Mouse (Mus musculus) MEL (cell line): ENCODE data around the gene Gm43064.

ENCODE experiments used
- CHD2 ChIP-seq: IDR thresholded peaks from 2 replicates; pipeline ENCODE4 v1.6.1; 2011; ENCODE audit warnings: low read length, improper control_type of control experiment
- CTCF ChIP-seq, 3 experiments: IDR thresholded peaks in 2 of 3; conservative IDR thresholded peaks in 1 of 3; 2 replicates each; pipeline ENCODE4 v1.5.1; 2011 to 2012; ENCODE audit warnings: low read length in 3 of 3, low read depth in 2 of 3, mild to moderate bottlenecking in 2 of 3, improper control_type of control experiment in 1 of 3, inconsistent platforms in 1 of 3, mixed read lengths in 1 of 3, moderate library complexity in 1 of 3; ENCODE audit not compliant: control insufficient read depth in 1 of 3, insufficient read depth in 1 of 3, poor library complexity in 1 of 3, severe bottlenecking in 1 of 3
- EP300 ChIP-seq, 2 experiments: IDR thresholded peaks; 2 replicates each; pipeline ENCODE4 v1.6.1; 2011; ENCODE audit warnings: improper control_type of control experiment in 2 of 2, low read length in 2 of 2, low read depth in 1 of 2, mild to moderate bottlenecking in 1 of 2
- GATA1 ChIP-seq: IDR thresholded peaks from 2 replicates; pipeline ENCODE4 v1.6.1; 2011; ENCODE audit warnings: low read depth, low read length, improper control_type of control experiment
- MAFK ChIP-seq: IDR thresholded peaks from 2 replicates; pipeline ENCODE4 v1.6.1; 2011; ENCODE audit warnings: low read depth, mild to moderate bottlenecking, low read length, improper control_type of control experiment, borderline replicate concordance
- POLR2AphosphoS2 ChIP-seq: IDR thresholded peaks from 2 replicates; pipeline ENCODE4 v1.6.1; 2011; ENCODE audit warnings: low read length, improper control_type of control experiment
- UBTF ChIP-seq: IDR thresholded peaks from 2 replicates; pipeline ENCODE4 v1.6.1; 2012; ENCODE audit warnings: low read depth, mild to moderate bottlenecking, inconsistent platforms, low read length, improper control_type of control experiment, moderate library complexity, borderline replicate concordance; ENCODE audit not compliant: insufficient read depth
- ZKSCAN1 ChIP-seq: IDR thresholded peaks from 2 replicates; pipeline ENCODE4 v1.6.1; 2012; ENCODE audit warnings: low read depth, mild to moderate bottlenecking, inconsistent platforms, low read length, improper control_type of control experiment, moderate library complexity

- no peak for TF ChIP-seq UBTF
- no peak for TF ChIP-seq CTCF (IDR thresholded peaks at IDR 0.05 in 2 of 3, conservative IDR thresholded peaks at IDR 0.05 in 1 of 3; ENCODE audit: control insufficient read depth in 1 of 3, insufficient read depth in 1 of 3, low read depth in 2 of 3, low read length in 3 of 3, poor library complexity in 1 of 3, severe bottlenecking in 1 of 3)
- no peak for TF ChIP-seq GATA1
- no peak for TF ChIP-seq EP300 (IDR thresholded peaks at IDR 0.05; ENCODE audit: low read depth in 1 of 2, low read length in 2 of 2)
- no peak for TF ChIP-seq POLR2AphosphoS2
- TF ChIP-seq CHD2 = no peak
- no peak for TF ChIP-seq ZKSCAN1
- TF ChIP-seq MAFK = no peak
These were observed 31.4 kb upstream of the Gm43064 start for GRCm38 (mm10) chr3:103777940-103778339.
